Mouse (Mus musculus): ENCODE measurements around the gene Rpl18a.

Rpl18a gene

GRCm38 (mm10) chr8:70880546-70880945, 16.7 kb downstream of the Rpl18a start:
- no peak for DNase-seq (ENCODE audit: low spot score in 2 of 2)

DNA sequence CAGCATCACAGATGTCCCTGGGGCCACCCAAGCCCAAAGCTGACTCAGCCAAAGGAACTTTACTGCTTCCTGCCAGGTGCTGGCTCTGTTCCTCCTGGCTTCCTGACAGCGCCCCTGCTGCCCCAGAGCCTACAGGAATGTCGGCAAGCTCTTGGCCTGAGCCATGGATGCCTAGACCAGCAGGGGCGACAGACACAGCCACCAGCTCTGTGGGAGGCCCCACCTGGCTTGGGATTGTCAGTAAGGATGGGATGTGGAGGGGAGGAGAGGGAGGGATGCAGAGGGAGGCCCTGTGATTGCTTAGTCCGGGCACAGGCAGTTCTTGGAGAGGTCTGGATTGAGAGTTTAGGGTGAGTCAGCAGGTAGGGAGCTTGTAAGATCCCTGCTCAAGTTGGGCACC, 17.1 kb downstream of the Rpl18a start:
- DNase-seq (ENCODE audit: low spot score in 2 of 2), result peak in 1 of 2 experiments; percentile 22

DNA sequence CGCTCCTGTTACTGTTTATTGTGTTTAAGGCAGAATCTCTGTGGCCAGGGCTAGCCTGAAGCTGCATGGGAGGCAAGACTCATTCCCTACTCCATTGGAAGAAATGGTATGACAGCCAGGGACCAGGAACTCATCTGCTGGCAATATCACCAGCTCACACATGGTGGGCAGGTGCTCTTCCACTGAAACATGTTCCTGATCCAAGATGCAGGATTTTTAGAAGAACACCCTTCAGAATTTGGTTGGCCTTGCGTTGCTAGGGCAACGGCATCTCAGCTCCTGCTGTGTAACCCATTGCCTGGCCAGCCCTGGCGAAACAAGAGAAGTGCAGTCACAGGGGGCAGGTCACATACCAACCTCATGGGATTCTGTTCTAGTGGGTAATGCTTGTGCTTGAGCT, 17.7 kb downstream of the Rpl18a start:
- no peak for DNase-seq (ENCODE audit: low spot score in 2 of 2)

DNA sequence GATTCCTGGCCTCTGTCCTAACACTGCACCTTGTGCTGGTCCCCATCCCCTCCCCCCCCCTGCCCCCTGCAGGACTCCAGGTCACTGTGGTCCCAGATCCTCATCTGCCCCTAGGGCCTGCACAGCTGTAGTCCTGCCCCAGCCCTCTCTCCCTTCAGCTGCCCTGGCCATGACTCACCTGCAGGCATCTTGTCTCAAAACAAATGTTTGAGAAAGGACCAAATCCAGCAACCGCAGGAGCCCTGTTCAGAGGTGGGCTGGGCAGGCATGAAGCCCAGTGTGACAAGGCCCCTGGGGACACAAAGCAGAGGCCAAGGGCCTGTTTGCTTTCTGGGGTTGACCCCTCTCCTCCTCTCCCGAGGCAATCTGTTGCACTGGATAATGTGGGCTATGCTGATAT, 19.0 kb downstream of the Rpl18a start:
- DNase-seq (ENCODE audit: low spot score in 2 of 2), result no peak

GRCm38 (mm10) chr8:70876382-70876781, 20.8 kb downstream of the Rpl18a start:
- no peak for DNase-seq (ENCODE audit: low spot score in 2 of 2)

DNA sequence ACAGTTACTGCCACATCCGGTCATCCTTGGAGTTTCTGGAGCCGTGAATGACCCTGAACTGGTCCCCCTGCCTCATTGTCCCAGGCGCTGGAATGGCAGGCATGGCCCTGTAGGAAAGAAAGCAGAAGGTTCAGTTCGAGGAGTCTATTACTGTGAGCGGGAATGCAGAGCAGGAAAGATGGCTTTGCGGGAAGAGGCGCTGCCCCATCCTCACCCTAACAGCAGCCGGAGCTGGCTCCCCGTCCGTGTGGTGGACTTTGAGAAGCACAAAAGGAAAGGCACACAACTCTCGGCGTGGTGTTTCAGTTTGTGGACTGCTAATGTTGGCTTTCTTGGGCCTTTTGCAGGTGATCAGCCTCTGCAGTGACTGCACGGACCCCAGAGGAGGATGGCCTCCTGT, 22.8 kb downstream of the Rpl18a start:
- DNase-seq (ENCODE audit: low spot score in 2 of 2), result no peak

DNA sequence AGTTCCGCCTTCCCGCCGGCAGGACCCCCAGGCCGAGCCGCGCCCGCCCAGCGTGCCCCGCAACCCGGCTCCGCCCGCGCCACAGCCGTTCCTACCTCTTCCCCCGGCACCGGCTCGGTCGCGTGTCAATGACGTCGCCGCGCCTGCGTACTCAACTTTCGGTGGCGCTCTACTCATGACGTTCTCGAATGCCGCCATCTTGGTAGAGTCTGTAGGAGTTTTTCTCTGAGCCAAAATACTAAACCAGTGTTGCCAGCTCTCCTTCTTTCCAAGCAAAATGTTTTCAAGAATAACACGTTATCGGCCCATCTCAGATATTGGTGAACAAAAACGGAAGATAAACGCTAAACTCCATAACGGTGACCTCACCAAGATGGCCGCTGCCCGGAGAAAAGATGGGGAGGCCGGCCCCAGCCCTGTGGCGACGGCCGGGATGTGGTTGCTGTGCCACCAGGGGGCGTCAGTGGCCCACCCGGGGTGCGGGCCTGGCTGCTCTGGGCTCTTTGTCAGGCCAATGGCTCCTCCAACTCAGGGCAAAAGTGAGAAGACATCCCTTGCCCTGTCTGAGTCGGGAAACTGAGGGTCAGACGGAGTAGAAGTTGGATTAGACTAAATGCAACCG, 23.7 kb downstream of the Rpl18a start, which contains the start of gene Ccdc124:
Gene Ccdc124, minus strand, starts transcription at position 572 of the 622 bp plus-strand sequence.
- DNase-seq (ENCODE audit: low spot score in 2 of 2), result peak; percentile 90 to 95

DNA sequence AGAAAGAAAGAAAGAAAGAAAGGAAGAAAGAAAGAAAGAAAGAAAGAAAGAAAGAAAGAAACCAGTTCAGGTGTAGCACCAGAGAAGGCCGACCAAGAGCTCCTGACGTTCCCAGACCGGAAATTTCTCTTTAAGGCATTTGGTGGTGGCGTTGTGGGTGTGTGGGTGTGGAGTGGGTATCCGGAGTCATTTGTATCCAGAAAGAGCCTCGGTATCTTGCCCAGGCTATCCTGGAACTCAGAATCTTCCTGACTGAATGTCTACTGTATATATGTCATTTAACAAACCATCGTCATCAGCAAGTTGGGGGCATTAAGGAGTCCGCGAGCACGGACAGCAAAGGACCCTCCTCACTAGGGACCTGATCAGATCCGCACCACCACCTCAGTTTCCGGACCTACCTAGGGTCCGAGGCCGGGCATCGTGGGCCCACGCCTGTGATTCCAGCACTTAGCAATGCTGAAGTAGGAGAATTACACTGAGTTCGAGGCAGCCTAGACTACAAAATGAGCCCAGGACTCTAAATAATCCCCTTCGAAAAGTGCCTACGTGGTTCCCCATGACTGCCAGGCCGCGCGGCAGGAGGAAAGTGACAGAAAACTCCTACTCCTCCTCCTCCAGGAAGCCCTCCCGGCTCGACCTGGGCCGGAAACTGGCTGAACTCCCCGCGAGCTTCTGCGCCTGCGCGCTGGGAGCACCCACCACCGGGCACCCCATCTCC, 24.4 kb downstream of the Rpl18a start:
- DNase-seq (ENCODE audit: low spot score in 2 of 2), result no peak

- DNase-seq (ENCODE audit: low spot score in 2 of 2), result no peak
These were observed 25.9 kb downstream of the Rpl18a start for GRCm38 (mm10) chr8:70871195-70871807.

DNA sequence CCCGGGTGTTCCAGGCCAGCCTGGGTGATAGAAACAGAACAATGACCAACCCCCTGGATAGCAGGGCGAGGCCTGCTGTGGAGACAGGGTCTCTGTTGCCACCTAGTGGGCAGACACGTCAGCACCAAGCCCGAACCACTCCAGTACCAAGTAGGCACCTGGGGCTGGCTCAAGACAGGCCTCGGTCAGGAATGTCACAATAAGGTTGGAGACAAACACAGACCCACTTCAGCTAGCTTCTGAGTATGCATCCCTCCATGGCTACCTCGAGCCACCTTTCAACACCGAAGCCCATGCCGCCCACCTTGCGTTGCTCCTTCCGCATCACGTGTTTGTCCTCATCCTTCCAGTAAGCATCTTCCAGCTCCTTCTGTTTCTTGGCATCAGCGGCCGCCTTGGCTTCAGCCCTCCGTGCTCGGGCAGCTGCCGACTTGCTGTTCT, 27.6 kb downstream of the Rpl18a start:
- DNase-seq (ENCODE audit: low spot score in 2 of 2), result peak in 1 of 2 experiments; percentile 79

DNA sequence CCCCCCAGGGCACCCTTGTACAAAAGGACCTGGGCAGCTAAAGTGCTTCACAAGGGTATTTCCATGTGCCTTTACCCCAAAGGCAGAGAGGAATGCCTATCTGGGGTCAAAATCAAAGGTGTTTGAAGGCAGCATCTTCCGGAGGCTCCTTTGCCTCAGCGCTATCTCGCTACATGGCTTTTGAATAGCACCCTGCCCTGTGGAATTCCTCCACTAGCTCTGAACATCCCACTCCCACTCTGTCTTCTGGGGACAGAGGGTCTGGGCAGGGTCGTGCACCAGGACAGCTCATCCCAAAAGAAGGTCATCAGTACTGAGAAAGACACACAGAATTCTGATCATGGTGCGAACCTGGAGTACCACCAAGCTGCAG, 28.0 kb downstream of the Rpl18a start:
- no peak for DNase-seq (ENCODE audit: low spot score in 2 of 2)

DNA sequence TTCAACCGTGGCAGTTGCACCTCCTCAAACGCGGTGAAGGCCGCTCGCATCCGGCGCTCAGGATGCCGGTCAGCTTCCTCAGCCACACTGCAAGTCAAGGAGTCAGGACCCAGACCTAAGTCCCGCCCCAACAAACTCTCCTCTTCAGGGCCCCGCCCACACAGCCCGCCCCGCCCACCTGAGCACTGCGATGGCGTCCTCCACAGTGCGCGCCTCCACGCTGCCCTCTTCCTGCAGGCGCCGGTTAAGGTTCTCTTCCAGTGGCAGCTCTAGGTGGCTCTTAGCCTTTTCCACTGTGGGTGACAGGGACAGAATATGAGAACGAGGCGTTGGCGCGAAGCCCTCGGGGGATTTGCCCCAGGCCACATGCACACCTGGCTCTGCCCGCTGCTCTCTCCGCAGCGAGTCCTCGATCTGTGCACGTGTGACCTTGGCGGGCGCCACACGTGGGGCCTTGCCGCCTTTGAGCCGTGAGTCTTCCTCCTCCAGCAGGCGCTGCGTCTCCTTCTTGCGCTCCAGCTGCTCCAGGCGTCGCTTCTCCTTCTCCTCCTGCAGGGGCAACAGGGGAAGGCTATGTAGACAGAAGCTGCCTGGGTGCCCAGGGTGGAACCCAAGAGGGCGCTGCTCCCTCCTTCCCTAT, 28.5 kb downstream of the Rpl18a start:
- no peak for DNase-seq (ENCODE audit: low spot score in 2 of 2)

DNA sequence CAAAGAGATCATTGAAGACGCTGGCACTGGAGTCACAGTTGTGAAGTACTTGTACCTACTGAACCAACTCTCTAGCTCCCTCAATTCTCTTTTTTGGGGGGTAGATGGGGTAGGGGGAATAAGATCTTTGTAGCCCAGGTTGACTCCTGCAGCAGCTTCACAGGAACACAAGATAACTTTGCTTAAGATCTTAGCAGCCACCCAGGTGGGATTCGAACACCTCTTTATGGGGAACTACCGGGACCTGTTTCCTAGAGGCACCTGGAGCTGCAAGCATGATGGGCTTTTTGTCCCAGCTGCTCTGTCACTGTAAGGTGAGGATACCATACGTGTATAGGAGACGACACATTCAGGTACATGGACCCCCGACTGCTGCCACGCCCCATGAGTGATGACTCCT, 30.6 kb downstream of the Rpl18a start:
- DNase-seq (ENCODE audit: low spot score in 2 of 2), result no peak

DNA sequence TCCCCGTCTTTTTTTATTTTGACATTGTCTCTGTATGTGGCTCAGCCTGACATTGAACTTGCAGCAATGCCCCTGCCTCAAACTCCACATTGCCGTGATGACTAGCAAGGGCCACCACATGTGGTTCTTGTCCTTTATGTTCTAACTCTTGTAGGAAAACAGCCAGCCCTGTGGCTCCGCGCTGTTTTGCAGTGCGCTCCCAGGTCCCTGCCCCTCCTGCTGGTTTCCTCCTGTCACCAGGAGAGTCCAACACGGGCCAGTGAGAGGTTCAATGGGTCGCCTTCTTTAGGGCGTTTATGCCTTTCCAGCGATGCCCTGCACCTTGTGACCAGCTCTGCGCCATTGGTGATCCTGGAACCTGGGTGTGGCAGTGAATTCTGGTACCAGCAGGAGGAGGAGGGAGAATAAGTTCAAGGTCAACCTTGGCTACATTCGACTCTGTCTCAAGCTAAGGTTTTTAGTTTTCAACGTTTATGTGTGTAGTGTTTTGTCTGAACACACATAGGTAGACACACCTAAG, 31.2 kb downstream of the Rpl18a start:
- no peak for DNase-seq (ENCODE audit: low spot score in 2 of 2)

- peak; percentile 100 for DNase-seq (ENCODE audit: low spot score in 2 of 2)
These were observed 31.7 kb downstream of the Rpl18a start for GRCm38 (mm10) chr8:70865350-70866000.

GRCm38 (mm10) chr8:70864712-70865221, 32.4 kb downstream of the Rpl18a start:
- DNase-seq (ENCODE audit: low spot score in 2 of 2), result no peak

DNA sequence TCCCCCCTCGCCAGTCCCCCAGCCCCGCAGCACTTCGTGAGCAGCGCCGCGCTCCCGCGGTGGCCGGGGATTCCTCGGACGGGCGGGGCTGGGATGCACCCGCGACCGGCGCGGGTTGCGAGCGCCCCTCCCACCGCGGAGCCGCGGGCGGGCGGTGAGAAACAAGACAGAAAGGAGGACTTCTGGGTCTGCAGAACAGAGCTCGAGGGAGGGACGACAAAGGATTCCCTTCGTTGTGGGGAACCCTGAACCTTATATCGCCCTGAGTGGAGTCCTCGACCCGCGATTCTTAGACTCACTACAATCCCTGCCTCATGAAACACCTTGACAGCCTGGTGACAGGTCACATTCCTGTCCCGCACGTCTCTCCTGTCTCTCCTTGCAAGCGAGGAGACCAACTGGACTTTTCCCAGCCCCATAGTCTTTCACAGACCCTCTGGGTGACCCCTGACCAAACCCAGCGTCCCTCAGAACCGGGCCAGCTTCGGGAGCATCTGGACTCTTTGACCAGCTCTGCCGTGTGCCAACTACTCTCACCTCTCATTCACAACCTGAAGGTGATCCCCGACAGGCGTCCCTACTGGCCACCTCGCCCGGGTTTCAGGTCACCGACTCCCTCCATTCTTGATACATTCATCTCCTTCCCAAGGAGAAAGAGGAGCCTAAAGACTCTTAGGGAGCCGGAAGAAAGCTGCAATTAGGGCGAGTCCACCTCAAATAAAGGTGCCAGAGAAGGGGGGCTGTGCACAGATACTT, 33.1 kb downstream of the Rpl18a start:
- no peak for DNase-seq (ENCODE audit: low spot score in 2 of 2)

GRCm38 (mm10) chr8:70862824-70863641, 34.2 kb downstream of the Rpl18a start, which contains the start of gene Kcnn1:
Gene Kcnn1 (minus strand): TSS chr8:70863258.
- DNase-seq (ENCODE audit: low spot score in 2 of 2), result no peak

GRCm38 (mm10) chr8:70857516-70857915, 39.7 kb downstream of the Rpl18a start:
- no peak for DNase-seq (ENCODE audit: low spot score in 2 of 2)

Measured in frontal cortex, postnatal 10 days (tissue).